Mouse (Mus musculus): ENCODE results near the gene Tmem101. TPM values are rescaled to one million over a fixed set of nuclear protein-coding genes. Genes with fewer than 3 reads are reported as not detected.
A peak's percentile ranks its signal among the peaks of the same experiment; 100 is the strongest.

Gene Tmem101
- polyA plus RNA-seq, 1 experiment from 2014 or later: 33.2 TPM

DNA sequence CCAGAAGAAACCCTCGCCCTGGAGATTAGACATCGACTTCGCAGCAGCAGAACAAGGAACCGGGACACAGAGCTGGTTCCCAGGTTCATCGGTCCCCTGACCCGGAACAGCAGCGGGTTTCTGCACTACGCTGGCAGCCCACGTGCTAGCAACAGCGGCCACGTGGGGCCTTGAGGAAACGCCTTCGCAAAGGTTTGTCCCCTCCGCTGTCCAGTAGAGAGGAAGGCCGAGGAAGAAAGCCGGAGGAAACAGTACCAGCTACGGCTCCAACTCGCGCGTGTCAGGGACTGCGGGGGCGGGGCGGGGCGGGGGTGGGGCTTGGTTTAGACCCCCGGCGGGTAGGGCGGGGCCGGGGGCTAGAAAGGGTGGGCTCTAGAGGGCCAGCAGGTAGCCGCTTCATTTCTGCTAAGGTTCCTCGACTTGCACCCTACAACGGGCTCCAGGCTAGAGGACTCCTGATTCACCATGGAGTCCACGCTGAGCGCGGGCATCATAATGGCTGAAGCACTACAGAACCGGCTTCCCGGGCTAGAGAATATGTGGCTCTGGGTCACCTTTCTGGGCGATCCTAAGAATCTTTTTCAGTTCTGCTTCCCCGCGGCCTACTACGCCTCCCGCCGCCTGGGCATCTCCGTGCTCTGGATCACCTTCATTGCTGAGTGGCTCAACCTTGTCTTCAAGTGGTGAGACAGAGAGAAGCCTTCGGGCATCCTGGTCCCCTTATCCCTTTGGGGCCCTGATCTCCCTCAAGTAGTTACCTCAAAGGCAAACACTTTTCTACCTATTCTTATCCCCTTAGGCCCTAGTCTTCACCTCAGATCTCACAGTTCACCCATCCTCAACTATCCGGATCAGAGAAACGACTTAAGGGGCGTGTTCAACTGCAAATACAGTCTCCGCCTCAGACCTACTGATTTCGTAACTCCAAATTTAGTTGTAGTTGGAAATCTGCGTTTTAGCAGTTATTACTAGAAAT lies 33.5 kb upstream of the Tmem101 start, which contains the start of gene G6pc3:
Gene G6pc3 (plus strand): TSS at position 160 of the 976 bp plus-strand sequence.
- no peaks in the 10 kb centered on the region for H3K9me3 ChIP-seq (ENCODE audit: control insufficient read depth, low read length)
- H3K27me3 ChIP-seq (ENCODE audit: control insufficient read depth, insufficient read depth, low read length): no peaks in the 10 kb centered on the region
- peak within 1 kb of the TSS; percentile 59 for H3K9ac ChIP-seq (ENCODE audit: low read depth, low read length)
- H3K4me1 ChIP-seq (replicated peaks; ENCODE audit: control insufficient read depth, insufficient read depth, low read length): peaks cover 7% of the 10 kb centered on the region
- H3K27ac ChIP-seq (ENCODE audit: low read depth, low read length): peak within 1 kb of the TSS; percentile 52; the same call in 1 of the 2 replicates
- peak within 1 kb of the TSS; percentile 57 for H3K4me2 ChIP-seq (replicated peaks; ENCODE audit: low read depth, low read length)
- H3K36me3 ChIP-seq (ENCODE audit: control insufficient read depth, insufficient read depth, low read length): 0 out of 2 replicates have a peak, but pooled peaks cover 2% of the 10 kb centered on the region
- peak; percentile 85 for DNase-seq (ENCODE audit: low spot score)
- 4% methylated on average over 50 of the region's 50 CpGs for WGBS
- H3K4me3 ChIP-seq (ENCODE audit: low read depth, low read length): peak within 1 kb of the TSS; percentile 58
- peak; percentile 70 for ATAC-seq (ENCODE audit: low FRiP score)

DNA sequence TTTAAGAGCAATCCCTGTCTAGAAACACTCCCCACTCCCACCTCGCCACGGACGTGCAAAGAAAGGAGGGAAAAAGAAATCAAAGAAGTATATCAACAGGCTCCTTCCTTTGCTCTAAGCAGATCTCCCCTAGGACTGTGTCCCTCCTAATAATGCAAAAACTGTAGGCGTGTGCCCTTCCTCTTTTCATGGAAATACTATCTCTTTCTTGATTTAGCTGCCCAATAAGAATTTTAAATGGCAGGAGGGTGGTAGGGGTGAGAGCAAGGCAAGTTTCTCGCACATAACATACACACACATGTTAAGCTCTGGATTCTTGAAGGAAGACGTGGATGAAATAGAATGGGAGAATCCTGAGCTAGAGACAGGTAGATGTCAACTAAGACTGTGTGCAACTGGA lies 32.8 kb upstream of the Tmem101 start:
- Histone ChIP-seq H3K4me1 (replicated peaks; ENCODE audit: control insufficient read depth, insufficient read depth, low read length) (peaks cover 7% of the 10 kb centered on the region), H3K9ac (ENCODE audit: low read depth, low read length) (peak overlapping the region; percentile 59), H3K27me3 (ENCODE audit: control insufficient read depth, insufficient read depth, low read length) (no peaks in the 10 kb centered on the region), H3K27ac (ENCODE audit: low read depth, low read length) (no peak overlapping the region), H3K9me3 (ENCODE audit: control insufficient read depth, low read length) (no peaks in the 10 kb centered on the region), H3K36me3 (ENCODE audit: control insufficient read depth, insufficient read depth, low read length) (0 out of 2 replicates have a peak, but pooled peaks cover 2% of the 10 kb centered on the region), H3K4me2 (replicated peaks; ENCODE audit: low read depth, low read length) (peak overlapping the region; percentile 57), H3K4me3 (ENCODE audit: low read depth, low read length) (peak overlapping the region; percentile 58)
- no peak for ATAC-seq (ENCODE audit: low FRiP score)
- no peak for DNase-seq (ENCODE audit: low spot score)
- 68% methylated on average over 6 of the region's 6 CpGs for WGBS

DNA sequence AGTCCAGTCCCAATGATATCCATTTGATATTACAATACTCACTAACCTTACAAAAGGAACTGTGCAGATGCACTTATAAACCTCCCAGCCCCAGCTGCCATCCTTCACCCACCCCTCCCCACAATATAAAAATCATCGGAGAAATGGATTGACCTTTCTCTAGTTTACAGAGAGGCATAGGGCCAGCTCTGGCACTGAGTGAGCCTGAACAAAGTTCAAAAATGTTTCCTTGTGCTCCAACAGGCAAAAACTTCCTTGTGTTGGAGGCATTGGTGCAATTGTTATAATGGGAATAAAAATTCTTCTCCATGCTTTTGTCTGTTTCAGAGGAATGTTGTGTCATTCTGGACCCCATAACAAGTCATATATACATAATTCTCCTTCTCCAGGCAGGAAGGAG lies 30.0 kb upstream of the Tmem101 start:
- 86% methylated on average over 1 of the region's 1 CpGs for WGBS
- ATAC-seq (ENCODE audit: low FRiP score) (no peak), DNase-seq (ENCODE audit: low spot score) (no peak)
- Histone ChIP-seq H3K9me3 (ENCODE audit: control insufficient read depth, low read length) (no peaks in the 10 kb centered on the region), H3K36me3 (ENCODE audit: control insufficient read depth, insufficient read depth, low read length) (0 out of 2 replicates have a peak, but pooled peaks cover 3% of the 10 kb centered on the region), H3K4me3 (ENCODE audit: low read depth, low read length) (no peak overlapping the region), H3K27ac (ENCODE audit: low read depth, low read length) (no peak overlapping the region), H3K9ac (ENCODE audit: low read depth, low read length) (no peak overlapping the region), H3K27me3 (ENCODE audit: control insufficient read depth, insufficient read depth, low read length) (no peaks in the 10 kb centered on the region), H3K4me1 (replicated peaks; ENCODE audit: control insufficient read depth, insufficient read depth, low read length) (peaks cover 7% of the 10 kb centered on the region), H3K4me2 (replicated peaks; ENCODE audit: low read depth, low read length) (no peak overlapping the region)

DNA sequence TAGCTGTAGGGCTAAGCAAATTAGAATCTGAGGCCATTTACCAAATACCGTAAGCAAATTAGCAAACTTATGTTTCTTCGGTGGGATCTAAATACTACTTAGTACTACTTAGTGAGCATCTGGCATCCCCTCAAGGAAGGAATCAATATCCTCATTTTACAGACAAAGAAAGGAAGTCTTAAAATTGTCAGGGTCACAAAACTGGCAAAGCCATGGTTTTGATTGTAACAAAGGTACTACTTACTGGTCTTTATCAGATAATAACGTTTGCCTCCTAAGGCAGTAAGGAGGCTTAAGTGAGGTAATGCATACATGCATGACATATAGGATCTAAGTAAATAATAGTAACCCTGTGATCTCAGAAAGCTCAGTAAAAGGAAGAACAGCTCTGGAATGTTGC lies 29.5 kb upstream of the Tmem101 start:
- Histone ChIP-seq H3K36me3 (ENCODE audit: control insufficient read depth, insufficient read depth, low read length) (0 out of 2 replicates have a peak, but pooled peaks cover 3% of the 10 kb centered on the region), H3K4me1 (replicated peaks; ENCODE audit: control insufficient read depth, insufficient read depth, low read length) (peaks cover 3% of the 10 kb centered on the region; the same call in 1 of the 2 replicates), H3K9ac (ENCODE audit: low read depth, low read length) (peak overlapping the region; percentile 89; the same call in 1 of the 2 replicates), H3K27ac (ENCODE audit: low read depth, low read length) (no peak overlapping the region), H3K27me3 (ENCODE audit: control insufficient read depth, insufficient read depth, low read length) (no peaks in the 10 kb centered on the region), H3K9me3 (ENCODE audit: control insufficient read depth, low read length) (no peaks in the 10 kb centered on the region), H3K4me2 (replicated peaks; ENCODE audit: low read depth, low read length) (peak overlapping the region; percentile 20), H3K4me3 (ENCODE audit: low read depth, low read length) (peak overlapping the region; percentile 87; the same call in 1 of the 2 replicates)
- no peak for DNase-seq (ENCODE audit: low spot score)
- WGBS: 66% methylated on average over 3 of the region's 3 CpGs
- no peak for ATAC-seq (ENCODE audit: low FRiP score)

DNA sequence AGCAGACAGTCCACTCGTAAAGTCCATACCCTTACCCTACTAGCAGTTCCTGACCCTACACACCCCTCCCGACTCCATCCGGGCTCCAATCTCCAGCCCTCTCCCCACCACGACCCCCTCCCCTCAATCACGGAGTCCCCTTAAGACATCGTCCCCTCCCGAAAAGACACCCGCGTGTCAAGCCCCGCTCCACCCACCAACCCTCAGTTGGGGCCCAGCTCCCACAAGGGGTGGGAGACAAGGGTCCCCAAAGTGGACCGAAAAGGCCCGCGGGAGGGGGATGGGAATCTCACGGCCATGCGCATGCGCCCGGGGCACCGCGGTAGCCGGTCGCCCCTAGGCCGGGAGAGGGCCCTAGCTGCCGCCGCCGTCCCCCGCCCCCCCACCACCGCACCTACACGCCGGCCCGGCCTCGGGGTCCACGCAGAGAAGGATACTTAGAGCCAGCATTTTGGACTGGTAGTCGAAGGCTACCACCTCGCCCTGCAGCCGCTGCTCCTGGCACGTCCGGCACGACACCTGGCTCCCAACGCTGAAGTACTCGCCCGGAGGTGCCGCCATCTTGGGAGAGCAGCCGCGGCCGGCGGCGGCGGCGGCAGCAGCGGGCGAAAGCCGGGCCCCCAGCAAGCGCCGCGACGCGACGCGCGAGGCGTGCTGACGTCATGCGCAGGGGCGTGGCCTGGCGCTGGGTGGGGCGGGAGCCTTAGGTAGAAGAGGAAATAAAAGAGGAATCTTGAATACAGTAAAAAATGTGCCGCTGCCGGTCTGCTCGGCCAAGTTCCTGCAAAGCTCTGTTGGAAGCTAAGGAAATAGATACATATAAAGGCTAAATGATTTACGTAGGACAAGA lies 28.7 kb upstream of the Tmem101 start, which contains the start of gene Lsm12:
Gene Lsm12 (minus strand): TSS at position 651 of the 850 bp plus-strand sequence.
- H3K27ac ChIP-seq (ENCODE audit: low read depth, low read length): peak within 1 kb of the TSS; percentile 90
- H3K4me3 ChIP-seq (ENCODE audit: low read depth, low read length): peak within 1 kb of the TSS; percentile 87
- 0 out of 2 replicates have a peak, but pooled peaks cover 3% of the 10 kb centered on the region for H3K36me3 ChIP-seq (ENCODE audit: control insufficient read depth, insufficient read depth, low read length)
- no peaks in the 10 kb centered on the region for H3K27me3 ChIP-seq (ENCODE audit: control insufficient read depth, insufficient read depth, low read length)
- WGBS: under 1% methylated on average over 52 of the region's 70 CpGs
- no peaks in the 10 kb centered on the region for H3K9me3 ChIP-seq (ENCODE audit: control insufficient read depth, low read length)
- H3K9ac ChIP-seq (ENCODE audit: low read depth, low read length): peak within 1 kb of the TSS; percentile 89
- ATAC-seq (ENCODE audit: low FRiP score): peak; percentile 85
- H3K4me2 ChIP-seq (replicated peaks; ENCODE audit: low read depth, low read length): peak within 1 kb of the TSS; percentile 72
- H3K4me1 ChIP-seq (replicated peaks; ENCODE audit: control insufficient read depth, insufficient read depth, low read length): no peaks in the 10 kb centered on the region
- peak; percentile 98 for DNase-seq (ENCODE audit: low spot score)

DNA sequence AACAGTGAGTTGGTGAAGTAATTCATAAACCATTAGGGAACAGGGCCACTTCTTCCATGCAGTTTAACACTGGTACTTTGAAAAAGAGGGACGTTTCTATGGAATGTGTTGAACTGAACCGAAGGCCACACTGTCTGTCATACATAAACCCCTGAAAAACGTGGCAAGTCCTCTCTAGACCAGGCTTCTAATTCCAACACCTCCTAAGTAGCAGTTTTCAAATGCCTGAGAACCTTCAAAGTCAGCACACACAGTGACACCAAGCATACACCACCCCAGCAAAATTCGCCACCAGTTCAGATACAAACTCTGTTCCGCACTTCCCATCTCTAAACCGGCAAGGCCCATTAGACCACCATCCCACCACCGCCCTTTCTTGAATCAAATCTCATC lies 28.0 kb upstream of the Tmem101 start:
- no peaks in the 10 kb centered on the region for H3K4me1 ChIP-seq (replicated peaks; ENCODE audit: control insufficient read depth, insufficient read depth, low read length)
- no peaks in the 10 kb centered on the region for H3K9me3 ChIP-seq (ENCODE audit: control insufficient read depth, low read length)
- 9% methylated on average over 7 of the region's 7 CpGs for WGBS
- H3K4me2 ChIP-seq (replicated peaks; ENCODE audit: low read depth, low read length): peak overlapping the region; percentile 72
- peak overlapping the region; percentile 89 for H3K9ac ChIP-seq (ENCODE audit: low read depth, low read length)
- no peaks in the 10 kb centered on the region for H3K27me3 ChIP-seq (ENCODE audit: control insufficient read depth, insufficient read depth, low read length)
- H3K4me3 ChIP-seq (ENCODE audit: low read depth, low read length): peak overlapping the region; percentile 87
- ATAC-seq (ENCODE audit: low FRiP score): no peak
- 0 out of 2 replicates have a peak, but pooled peaks cover 3% of the 10 kb centered on the region for H3K36me3 ChIP-seq (ENCODE audit: control insufficient read depth, insufficient read depth, low read length)
- no peak for DNase-seq (ENCODE audit: low spot score)
- peak overlapping the region; percentile 90 for H3K27ac ChIP-seq (ENCODE audit: low read depth, low read length)

DNA sequence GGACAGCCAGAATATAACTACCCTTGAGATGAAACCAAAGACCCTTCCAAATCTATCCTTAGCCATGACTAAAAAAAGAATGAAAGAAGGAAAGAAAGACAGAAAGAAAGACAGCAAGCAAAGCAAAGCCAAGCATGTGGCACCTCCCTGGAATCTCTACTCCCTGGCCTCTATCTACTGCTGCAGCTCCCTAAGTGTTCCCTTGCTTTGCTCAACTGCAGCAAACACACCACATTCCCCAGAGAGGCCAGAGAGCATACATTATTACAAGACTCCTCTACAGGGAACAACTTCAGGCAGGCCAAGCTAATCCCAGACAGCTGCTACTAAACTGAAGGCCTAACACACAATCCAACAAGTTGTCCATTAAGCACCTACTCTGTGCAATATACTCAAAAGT lies 23.6 kb upstream of the Tmem101 start:
- DNase-seq (ENCODE audit: low spot score) (no peak), ATAC-seq (ENCODE audit: low FRiP score) (no peak)
- Histone ChIP-seq H3K36me3 (ENCODE audit: control insufficient read depth, insufficient read depth, low read length) (peaks cover 3% of the 10 kb centered on the region; the same call in 1 of the 2 replicates), H3K4me3 (ENCODE audit: low read depth, low read length) (no peak overlapping the region), H3K9me3 (ENCODE audit: control insufficient read depth, low read length) (no peaks in the 10 kb centered on the region), H3K27ac (ENCODE audit: low read depth, low read length) (no peak overlapping the region), H3K4me2 (replicated peaks; ENCODE audit: low read depth, low read length) (no peak overlapping the region), H3K27me3 (ENCODE audit: control insufficient read depth, insufficient read depth, low read length) (no peaks in the 10 kb centered on the region), H3K9ac (ENCODE audit: low read depth, low read length) (no peak overlapping the region), H3K4me1 (replicated peaks; ENCODE audit: control insufficient read depth, insufficient read depth, low read length) (no peaks in the 10 kb centered on the region)

DNA sequence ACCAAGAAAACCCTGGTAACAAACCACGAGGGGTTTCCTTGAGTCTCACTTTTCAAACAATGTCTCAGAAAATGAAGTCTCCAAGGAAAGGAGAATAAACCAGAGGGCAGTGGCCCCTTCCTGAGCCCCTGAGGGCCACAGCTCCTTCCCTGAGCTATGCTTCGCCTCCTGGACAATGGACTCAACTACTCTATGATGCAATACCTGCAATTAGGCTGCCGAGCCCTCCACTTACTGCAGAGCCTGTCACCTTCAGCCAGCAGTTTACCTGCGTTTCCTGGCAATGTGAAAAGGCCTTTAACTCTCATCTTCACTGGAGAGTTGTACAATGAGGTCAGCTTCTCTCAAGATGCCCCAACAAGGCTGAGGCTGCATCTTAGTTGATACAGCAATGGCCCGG lies 12.5 kb upstream of the Tmem101 start:
- H3K9ac ChIP-seq (ENCODE audit: low read depth, low read length): no peak overlapping the region
- no peaks in the 10 kb centered on the region for H3K27me3 ChIP-seq (ENCODE audit: control insufficient read depth, insufficient read depth, low read length)
- WGBS: 90% methylated on average over 5 of the region's 5 CpGs
- H3K9me3 ChIP-seq (ENCODE audit: control insufficient read depth, low read length): no peaks in the 10 kb centered on the region
- no peak overlapping the region for H3K4me2 ChIP-seq (replicated peaks; ENCODE audit: low read depth, low read length)
- H3K36me3 ChIP-seq (ENCODE audit: control insufficient read depth, insufficient read depth, low read length): peaks cover 10% of the 10 kb centered on the region; the same call in 1 of the 2 replicates
- ATAC-seq (ENCODE audit: low FRiP score): no peak
- no peak overlapping the region for H3K4me3 ChIP-seq (ENCODE audit: low read depth, low read length)
- H3K4me1 ChIP-seq (replicated peaks; ENCODE audit: control insufficient read depth, insufficient read depth, low read length): no peaks in the 10 kb centered on the region
- no peak overlapping the region for H3K27ac ChIP-seq (ENCODE audit: low read depth, low read length)
- DNase-seq (ENCODE audit: low spot score): no peak
